Mouse (Mus musculus): ENCODE measurements around the gene Spag5. TPM values are rescaled to one million over a fixed set of nuclear protein-coding genes. Genes with fewer than 3 reads are reported as not detected.
A peak's percentile ranks its signal among the peaks of the same experiment; 100 is the strongest.

Spag5 gene
- polyA plus RNA-seq, 1 experiment from 2014 or later, result 21.6 TPM

DNA sequence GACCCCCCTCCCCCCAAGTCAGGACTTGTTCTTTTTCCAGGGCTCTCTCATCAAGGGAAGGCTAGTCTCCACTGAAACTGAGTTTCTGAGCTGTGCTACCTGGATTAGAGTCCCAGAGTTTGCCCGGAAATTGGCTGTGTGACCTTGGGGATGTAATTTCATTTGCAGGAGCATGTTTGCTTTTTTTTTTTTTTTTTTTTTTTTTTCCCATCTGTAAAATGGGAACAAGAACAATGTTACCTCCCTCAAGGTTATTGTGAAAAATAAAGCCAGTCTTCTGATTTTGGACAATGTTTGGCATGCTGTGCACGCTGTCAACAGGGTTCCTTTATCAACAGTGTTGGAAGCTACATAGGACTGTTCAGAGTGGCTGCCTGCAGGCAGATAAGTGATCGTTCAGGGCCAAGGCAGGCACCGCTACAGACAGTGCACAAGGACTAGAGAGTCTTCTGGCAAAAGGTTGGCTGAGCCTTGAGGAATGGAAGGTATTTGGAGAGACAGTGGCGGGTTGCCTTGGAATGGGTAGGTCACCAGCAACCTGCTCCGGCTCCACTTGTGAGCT is 43.1 kb downstream of the Spag5 start:
- WGBS, result 33% methylated on average over 6 of the region's 6 CpGs
- H3K4me1 ChIP-seq (replicated peaks), result peaks cover 47% of the 10 kb centered on the region
- peak overlapping the region; percentile 93 for H3K4me2 ChIP-seq

GRCm38 (mm10) chr11:78344890-78345715 is 43.8 kb downstream of the Spag5 start:
- no peaks in the 10 kb centered on the region for H3K27me3 ChIP-seq
- peaks cover 54% of the 10 kb centered on the region for H3K4me1 ChIP-seq (replicated peaks)

More for the DNA sequence above, 43.1 kb downstream of the Spag5 start:
- Histone ChIP-seq H3K9ac (peak overlapping the region; percentile 86; the same call in 1 of the 2 replicates), H3K36me3 (peaks cover 17% of the 10 kb centered on the region; the same call in 1 of the 2 replicates), H3K9me3 (replicated peaks) (no peaks in the 10 kb centered on the region), H3K27me3 (no peaks in the 10 kb centered on the region), H3K27ac (peak overlapping the region; percentile 85), H3K4me3 (peak overlapping the region; percentile 88)
- no peak for ATAC-seq (replicated peaks; ENCODE audit: insufficient number of reproducible peaks, insufficient read depth, low FRiP score, low read depth)

DNA sequence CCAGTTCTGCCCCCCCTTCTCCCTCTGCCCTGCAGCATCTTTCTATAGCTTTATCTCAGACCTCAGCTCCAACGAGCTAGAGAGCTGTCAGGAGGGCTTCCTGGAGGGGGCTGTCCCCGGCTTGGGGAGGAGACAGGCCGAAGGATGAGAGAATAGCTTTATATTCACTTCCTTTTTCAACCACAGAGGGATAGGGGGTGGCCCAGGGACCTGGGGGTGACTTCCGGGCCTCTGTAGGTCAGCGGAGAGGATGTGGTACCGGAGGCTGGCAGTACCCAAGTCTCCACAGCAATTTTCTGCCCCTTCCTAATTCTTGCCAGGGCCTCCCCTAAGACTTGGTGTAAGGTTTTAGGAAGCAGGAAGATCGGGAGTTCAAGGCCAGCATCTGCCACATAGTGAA is 44.5 kb downstream of the Spag5 start:
- Histone ChIP-seq H3K27me3 (no peaks in the 10 kb centered on the region), H3K4me1 (replicated peaks) (peaks cover 57% of the 10 kb centered on the region), H3K9me3 (replicated peaks) (no peaks in the 10 kb centered on the region), H3K4me2 (0 out of 2 replicates have a peak overlapping the region, but pooled peaks have one; percentile 6), H3K27ac (peak overlapping the region; percentile 85), H3K9ac (no peak overlapping the region), H3K36me3 (peaks cover 9% of the 10 kb centered on the region; the same call in 1 of the 2 replicates), H3K4me3 (no peak overlapping the region)
- no peak for ATAC-seq (replicated peaks; ENCODE audit: insufficient number of reproducible peaks, insufficient read depth, low FRiP score, low read depth)
- WGBS, result 63% methylated on average over 7 of the region's 7 CpGs

More at GRCm38 (mm10) chr11:78344890-78345715, 43.8 kb downstream of the Spag5 start:
- H3K36me3 ChIP-seq, result peaks cover 10% of the 10 kb centered on the region; the same call in 1 of the 2 replicates
- 0 out of 2 replicates have a peak, but pooled peaks have one; percentile 25 for ATAC-seq (replicated peaks; ENCODE audit: insufficient number of reproducible peaks, insufficient read depth, low FRiP score, low read depth)
- H3K4me3 ChIP-seq, result peak overlapping the region; percentile 88
- peak overlapping the region; percentile 93 for H3K4me2 ChIP-seq
- WGBS, result 25% methylated on average over 8 of the region's 8 CpGs
- 0 out of 2 replicates have a peak overlapping the region, but pooled peaks have one; percentile 0 for H3K9ac ChIP-seq
- peak overlapping the region; percentile 85 for H3K27ac ChIP-seq
- no peaks in the 10 kb centered on the region for H3K9me3 ChIP-seq (replicated peaks)

DNA sequence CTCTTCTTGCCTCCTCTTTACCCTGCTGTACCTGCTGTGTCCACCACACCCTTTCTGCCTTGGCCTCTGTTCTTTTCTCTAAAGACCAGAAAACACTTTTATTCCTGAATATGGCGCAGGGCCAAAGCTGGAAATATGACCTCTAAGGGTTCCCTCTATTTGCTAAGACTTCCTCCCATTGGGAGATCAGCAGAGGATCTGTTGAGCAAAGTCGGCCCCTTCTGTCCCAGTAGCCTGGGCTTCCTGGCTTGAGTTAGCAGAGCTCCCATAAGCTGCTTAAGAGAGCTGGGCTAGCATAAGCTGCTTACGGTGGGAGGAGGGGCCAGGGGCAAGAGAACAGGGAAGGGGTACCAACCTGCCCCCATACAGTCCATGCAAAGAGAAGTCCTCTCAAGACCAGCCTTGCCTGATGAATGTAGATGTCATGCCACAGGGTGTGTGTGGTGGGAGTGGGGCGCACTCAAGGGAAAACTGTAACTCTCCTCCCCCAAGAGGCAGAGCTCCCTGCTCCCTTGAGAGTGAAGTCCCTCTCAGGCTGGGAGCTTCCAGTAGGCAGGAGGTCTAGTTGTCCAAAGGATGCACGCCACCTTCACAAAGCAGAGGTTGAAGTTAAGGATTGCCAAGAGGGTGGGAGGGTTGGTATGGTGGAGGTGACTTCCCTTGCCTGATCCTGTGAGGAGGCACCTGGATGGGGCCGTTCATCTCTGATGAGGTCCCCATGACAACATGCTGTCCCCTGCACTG is 45.2 kb downstream of the Spag5 start:
- Histone ChIP-seq H3K4me1 (replicated peaks) (peaks cover 57% of the 10 kb centered on the region), H3K27me3 (no peaks in the 10 kb centered on the region)

GRCm38 (mm10) chr11:78347070-78347754 is 45.9 kb downstream of the Spag5 start:
- Histone ChIP-seq H3K4me2 (no peak overlapping the region), H3K27ac (no peak overlapping the region), H3K9me3 (replicated peaks) (no peaks in the 10 kb centered on the region), H3K9ac (no peak overlapping the region), H3K4me3 (no peak overlapping the region), H3K4me1 (replicated peaks) (peaks cover 57% of the 10 kb centered on the region), H3K36me3 (peaks cover 6% of the 10 kb centered on the region; the same call in 1 of the 2 replicates), H3K27me3 (no peaks in the 10 kb centered on the region)
- WGBS, result 89% methylated on average over 10 of the region's 10 CpGs
- ATAC-seq (replicated peaks; ENCODE audit: insufficient number of reproducible peaks, insufficient read depth, low FRiP score, low read depth), result no peak

More for the DNA sequence above, 45.2 kb downstream of the Spag5 start:
- WGBS, result 77% methylated on average over 6 of the region's 6 CpGs
- peaks cover 6% of the 10 kb centered on the region; the same call in 1 of the 2 replicates for H3K36me3 ChIP-seq
- H3K4me3 ChIP-seq, result no peak overlapping the region
- no peak for ATAC-seq (replicated peaks; ENCODE audit: insufficient number of reproducible peaks, insufficient read depth, low FRiP score, low read depth)
- no peak overlapping the region for H3K9ac ChIP-seq
- H3K9me3 ChIP-seq (replicated peaks), result no peaks in the 10 kb centered on the region
- H3K4me2 ChIP-seq, result no peak overlapping the region; the same call in 1 of the 2 replicates
- no peak overlapping the region for H3K27ac ChIP-seq

DNA sequence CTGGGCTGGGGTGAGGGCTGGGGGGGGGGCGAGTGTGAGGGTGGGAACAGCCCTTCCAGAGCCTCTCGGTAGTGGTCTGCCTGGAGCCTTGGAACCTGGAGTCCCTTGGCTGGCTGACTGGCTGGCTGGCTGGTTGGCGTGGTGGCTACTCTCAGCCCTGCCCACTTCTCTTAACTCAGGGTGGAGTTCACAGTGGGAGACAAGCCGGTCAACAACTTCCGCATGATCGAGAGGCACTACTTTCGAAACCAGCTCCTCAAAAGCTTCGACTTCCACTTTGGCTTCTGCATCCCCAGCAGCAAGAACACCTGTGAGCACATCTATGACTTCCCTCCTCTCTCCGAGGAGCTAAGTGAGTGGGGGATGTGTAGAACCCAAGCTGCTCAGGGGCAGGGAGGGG is 46.6 kb downstream of the Spag5 start:
- H3K36me3 ChIP-seq, result peaks cover 6% of the 10 kb centered on the region; the same call in 1 of the 2 replicates
- no peak for ATAC-seq (replicated peaks; ENCODE audit: insufficient number of reproducible peaks, insufficient read depth, low FRiP score, low read depth)
- no peaks in the 10 kb centered on the region for H3K9me3 ChIP-seq (replicated peaks)
- no peaks in the 10 kb centered on the region for H3K27me3 ChIP-seq
- no peak overlapping the region for H3K9ac ChIP-seq
- H3K4me3 ChIP-seq, result no peak overlapping the region
- H3K4me2 ChIP-seq, result no peak overlapping the region
- H3K4me1 ChIP-seq (replicated peaks), result peaks cover 54% of the 10 kb centered on the region
- no peak overlapping the region for H3K27ac ChIP-seq
- 75% methylated on average over 9 of the region's 9 CpGs for WGBS

GRCm38 (mm10) chr11:78348474-78348873 is 47.1 kb downstream of the Spag5 start:
- H3K4me3 ChIP-seq, result no peak overlapping the region
- H3K4me2 ChIP-seq, result no peak overlapping the region
- ATAC-seq (replicated peaks; ENCODE audit: insufficient number of reproducible peaks, insufficient read depth, low FRiP score, low read depth), result no peak
- H3K36me3 ChIP-seq, result peaks cover 6% of the 10 kb centered on the region; the same call in 1 of the 2 replicates
- H3K27me3 ChIP-seq, result no peaks in the 10 kb centered on the region
- H3K27ac ChIP-seq, result no peak overlapping the region
- H3K9me3 ChIP-seq (replicated peaks), result no peaks in the 10 kb centered on the region
- peaks cover 51% of the 10 kb centered on the region for H3K4me1 ChIP-seq (replicated peaks)
- no peak overlapping the region for H3K9ac ChIP-seq
- 76% methylated on average over 7 of the region's 7 CpGs for WGBS

DNA sequence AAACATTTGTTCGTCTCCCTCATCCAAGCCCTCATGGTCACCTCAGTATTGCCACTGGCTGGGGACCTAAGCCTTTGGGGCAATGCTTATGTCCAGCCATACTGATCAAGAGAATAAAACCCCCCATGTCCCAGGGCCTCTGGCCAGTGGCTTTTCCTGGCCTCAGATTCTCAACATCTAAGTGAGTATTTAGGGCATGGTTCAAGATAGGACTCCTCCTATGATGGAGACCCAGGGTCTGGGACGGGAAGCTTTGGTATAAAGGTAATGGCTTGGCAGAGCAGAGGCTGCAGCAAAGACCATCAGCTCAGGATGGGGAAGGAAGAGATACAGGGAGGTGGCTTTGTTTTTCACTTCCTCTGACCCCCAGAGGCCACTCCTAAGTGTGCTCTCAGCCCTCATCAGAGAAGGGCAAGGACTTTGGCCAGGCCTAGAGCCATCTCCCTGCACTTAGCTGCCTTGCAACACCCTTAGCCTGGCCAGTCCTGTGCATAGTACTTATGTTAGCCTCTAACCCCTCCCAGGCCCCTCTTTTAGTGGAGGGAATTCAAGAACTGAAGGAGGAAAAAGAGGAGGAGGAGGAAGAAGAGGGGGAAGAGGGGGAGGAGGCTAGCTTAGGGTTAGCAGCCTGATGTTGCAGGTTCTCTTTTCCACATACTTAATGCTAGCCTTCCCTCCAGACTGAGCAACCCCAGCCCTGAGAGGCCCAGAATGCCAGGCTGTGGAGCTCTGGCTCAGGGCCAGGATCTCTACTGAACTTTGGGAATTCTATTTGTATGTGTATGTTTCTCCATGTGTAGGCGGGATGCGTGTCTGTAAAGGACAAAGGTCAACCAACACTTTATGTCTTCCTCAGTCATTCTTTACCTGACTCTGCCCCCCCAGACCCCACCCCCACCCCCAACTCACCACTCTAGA is 48.4 kb downstream of the Spag5 start:
- peaks cover 39% of the 10 kb centered on the region for H3K4me1 ChIP-seq (replicated peaks)
- no peak for ATAC-seq (replicated peaks; ENCODE audit: insufficient number of reproducible peaks, insufficient read depth, low FRiP score, low read depth)
- H3K4me2 ChIP-seq, result no peak overlapping the region
- no peaks in the 10 kb centered on the region for H3K27me3 ChIP-seq
- H3K36me3 ChIP-seq, result peaks cover 6% of the 10 kb centered on the region; the same call in 1 of the 2 replicates
- H3K4me3 ChIP-seq, result no peak overlapping the region
- no peaks in the 10 kb centered on the region for H3K9me3 ChIP-seq (replicated peaks)
- 0 out of 2 replicates have a peak overlapping the region, but pooled peaks have one; percentile 5 for H3K27ac ChIP-seq
- WGBS, result 62% methylated on average over 4 of the region's 4 CpGs
- no peak overlapping the region for H3K9ac ChIP-seq

- H3K9ac ChIP-seq, result no peak overlapping the region
- WGBS, result 86% methylated on average over 1 of the region's 1 CpGs
These were observed 51.8 kb downstream of the Spag5 start for GRCm38 (mm10) chr11:78353081-78353480.

GRCm38 (mm10) chr11:78354905-78355304 is 53.6 kb downstream of the Spag5 start:
- H3K36me3 ChIP-seq, result no peaks in the 10 kb centered on the region
- peaks cover 9% of the 10 kb centered on the region for H3K27me3 ChIP-seq
- no peak overlapping the region for H3K9ac ChIP-seq
- H3K4me3 ChIP-seq, result no peak overlapping the region
- peaks cover 5% of the 10 kb centered on the region for H3K4me1 ChIP-seq (replicated peaks)
- ATAC-seq (replicated peaks; ENCODE audit: insufficient number of reproducible peaks, insufficient read depth, low FRiP score, low read depth), result no peak
- H3K4me2 ChIP-seq, result no peak overlapping the region
- 54% methylated on average over 6 of the region's 6 CpGs for WGBS
- H3K9me3 ChIP-seq (replicated peaks), result no peaks in the 10 kb centered on the region
- H3K27ac ChIP-seq, result no peak overlapping the region

More at GRCm38 (mm10) chr11:78353081-78353480, 51.8 kb downstream of the Spag5 start:
- no peaks in the 10 kb centered on the region for H3K9me3 ChIP-seq (replicated peaks)
- ATAC-seq (replicated peaks; ENCODE audit: insufficient number of reproducible peaks, insufficient read depth, low FRiP score, low read depth), result no peak
- no peak overlapping the region for H3K4me3 ChIP-seq
- peaks cover 6% of the 10 kb centered on the region; the same call in 1 of the 2 replicates for H3K36me3 ChIP-seq
- no peak overlapping the region for H3K4me2 ChIP-seq
- H3K27ac ChIP-seq, result no peak overlapping the region
- peaks cover 14% of the 10 kb centered on the region for H3K4me1 ChIP-seq (replicated peaks)
- peaks cover 1% of the 10 kb centered on the region for H3K27me3 ChIP-seq

Data from heart, embryonic 15.5 days (tissue).